Mouse (Mus musculus) bone marrow, adult 2 months (tissue): ENCODE measurements around the gene Rdm1.

Experiments
- CTCF ChIP-seq: fragments of 200-500 bp; IDR thresholded peaks from 2 replicates; pipeline ENCODE4 v1.5.1; 2011; ENCODE audit warnings: low read length, control low read depth; ENCODE audit not compliant: control insufficient read depth, insufficient read depth
- POLR2A ChIP-seq: fragments of 200-500 bp; IDR thresholded peaks from 2 replicates; pipeline ENCODE4 v1.6.1; 2011; ENCODE audit warnings: low read depth, mild to moderate bottlenecking, control low read depth, low read length, borderline replicate concordance; ENCODE audit not compliant: control insufficient read depth

DNA sequence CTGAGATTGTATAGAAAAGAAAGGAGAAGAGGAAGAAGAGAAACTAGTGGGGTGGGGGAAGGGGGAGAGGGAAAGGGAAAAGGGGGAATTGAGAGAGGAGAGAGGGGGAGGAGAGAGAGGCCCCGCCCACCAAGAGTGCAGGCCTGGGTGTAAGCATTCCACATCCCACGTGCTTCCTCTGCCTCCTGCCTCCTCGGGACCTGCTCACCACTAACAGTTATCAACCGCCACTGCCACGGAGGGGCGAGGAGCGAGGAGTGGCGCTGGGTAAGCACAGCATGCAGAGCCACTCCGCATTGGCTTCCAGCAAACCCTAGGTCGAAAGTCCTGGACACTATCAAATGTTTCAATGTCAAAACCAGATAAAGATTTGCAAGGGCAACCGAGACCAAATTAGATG is 16.6 kb upstream of the Rdm1 start:
- TF ChIP-seq POLR2A: no peak
- no peak for TF ChIP-seq CTCF
